Mouse (Mus musculus): ENCODE measurements around the gene Auts2.
A peak's percentile ranks its signal among the peaks of the same experiment; 100 is the strongest.

Gene Auts2

DNA sequence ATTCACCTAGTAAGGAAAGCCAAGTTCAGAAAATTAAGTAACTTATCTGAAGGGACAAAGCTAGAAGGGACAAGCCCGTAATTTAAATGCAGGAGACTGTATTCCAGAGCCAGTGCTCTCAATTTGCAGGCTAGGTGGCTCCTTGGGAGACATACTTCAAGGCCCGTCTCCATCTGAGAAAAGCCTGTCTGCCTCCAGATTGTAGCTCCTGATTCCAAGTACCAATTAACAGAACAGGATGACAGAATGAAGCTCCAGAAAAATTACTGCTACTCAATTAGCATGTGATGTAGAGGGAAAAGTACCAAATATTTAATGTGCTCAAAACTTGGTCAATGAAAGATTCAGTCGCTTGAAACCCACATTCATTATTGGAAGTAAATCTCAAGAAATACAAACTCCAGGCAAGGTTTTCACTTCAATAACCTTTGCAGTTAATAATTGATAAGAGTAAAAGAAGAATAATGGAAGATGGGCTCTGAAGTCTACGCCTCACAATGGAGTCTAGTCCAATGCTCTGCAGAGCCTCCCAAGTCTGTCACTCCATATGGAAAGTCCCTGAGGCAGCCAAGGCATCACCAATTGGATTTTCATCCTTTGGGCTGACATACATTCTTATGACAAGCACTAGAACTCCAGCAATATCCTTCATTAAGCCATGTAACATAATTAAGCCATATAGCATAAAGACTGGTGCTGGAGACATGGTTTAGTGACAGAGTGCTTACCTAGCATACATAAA is 97.8 kb downstream of the Auts2 start:
- DNase-seq, result peak; percentile 16

- no peak for DNase-seq
Measured at GRCm38 (mm10) chr5:132442948-132443347, 100.2 kb downstream of the Auts2 start.

- no peak for DNase-seq
Measured at GRCm38 (mm10) chr5:132438414-132438813, 104.7 kb downstream of the Auts2 start.

DNA sequence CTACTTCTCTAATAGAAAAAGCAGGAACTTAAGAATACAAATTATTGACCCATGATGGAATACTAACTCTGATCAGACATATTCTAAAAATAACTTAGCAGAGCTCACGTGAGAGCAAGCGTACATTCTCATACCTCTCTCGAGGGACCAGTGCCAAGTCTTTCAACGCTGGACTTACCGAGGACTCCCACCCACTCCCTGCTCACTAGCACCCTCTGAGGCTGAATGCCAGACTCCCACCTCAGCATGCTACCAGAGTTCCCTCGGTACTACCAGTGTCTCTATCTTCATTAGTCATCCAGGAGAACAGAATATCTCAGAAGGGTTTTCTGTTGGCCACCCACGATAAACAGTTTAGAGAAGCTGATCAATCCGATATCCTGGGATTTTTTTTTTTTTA is 105.2 kb downstream of the Auts2 start:
- DNase-seq, result peak; percentile 29

DNA sequence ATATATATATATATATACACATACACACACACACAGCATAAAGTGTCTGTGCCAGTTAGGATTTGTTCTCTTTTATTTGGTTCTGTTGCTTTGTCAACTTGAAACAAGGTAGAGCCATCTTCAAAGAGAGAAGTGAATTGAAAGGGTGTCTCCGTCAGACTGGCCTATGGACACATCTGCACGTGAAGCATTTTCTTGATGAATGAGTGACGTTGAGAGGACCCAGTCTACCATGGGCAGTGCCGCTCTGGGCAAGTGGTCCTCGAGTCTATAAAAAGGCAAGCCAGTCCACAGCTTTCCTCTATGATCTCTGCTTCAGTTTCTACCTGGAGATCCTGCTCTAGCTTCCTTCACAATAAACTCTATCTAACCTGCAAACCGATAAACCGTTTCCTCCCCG is 105.7 kb downstream of the Auts2 start:
- DNase-seq, result no peak

- DNase-seq, result no peak
Measured at GRCm38 (mm10) chr5:132436901-132437300, 106.2 kb downstream of the Auts2 start.

- DNase-seq, result no peak
Measured at GRCm38 (mm10) chr5:132436473-132436872, 106.7 kb downstream of the Auts2 start.

DNA sequence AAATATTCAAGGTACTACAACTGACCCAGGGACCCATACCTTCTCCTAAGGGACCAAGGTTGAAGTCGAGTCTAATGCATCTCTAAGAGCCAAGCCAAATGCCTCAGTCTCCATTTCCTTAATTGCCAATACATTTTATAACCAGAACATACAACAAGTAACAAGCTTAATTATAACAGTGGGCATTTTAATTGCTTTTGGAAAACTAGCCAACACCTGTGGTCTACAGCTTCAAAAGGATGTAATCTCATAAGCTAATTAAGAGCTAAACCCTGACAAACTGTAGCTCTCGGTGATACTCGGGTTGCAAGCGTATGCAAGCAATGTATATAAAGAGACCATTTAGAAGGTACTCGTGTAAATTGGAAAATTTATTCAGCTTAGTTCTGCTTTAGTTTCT is 107.7 kb downstream of the Auts2 start:
- no peak for DNase-seq

DNA sequence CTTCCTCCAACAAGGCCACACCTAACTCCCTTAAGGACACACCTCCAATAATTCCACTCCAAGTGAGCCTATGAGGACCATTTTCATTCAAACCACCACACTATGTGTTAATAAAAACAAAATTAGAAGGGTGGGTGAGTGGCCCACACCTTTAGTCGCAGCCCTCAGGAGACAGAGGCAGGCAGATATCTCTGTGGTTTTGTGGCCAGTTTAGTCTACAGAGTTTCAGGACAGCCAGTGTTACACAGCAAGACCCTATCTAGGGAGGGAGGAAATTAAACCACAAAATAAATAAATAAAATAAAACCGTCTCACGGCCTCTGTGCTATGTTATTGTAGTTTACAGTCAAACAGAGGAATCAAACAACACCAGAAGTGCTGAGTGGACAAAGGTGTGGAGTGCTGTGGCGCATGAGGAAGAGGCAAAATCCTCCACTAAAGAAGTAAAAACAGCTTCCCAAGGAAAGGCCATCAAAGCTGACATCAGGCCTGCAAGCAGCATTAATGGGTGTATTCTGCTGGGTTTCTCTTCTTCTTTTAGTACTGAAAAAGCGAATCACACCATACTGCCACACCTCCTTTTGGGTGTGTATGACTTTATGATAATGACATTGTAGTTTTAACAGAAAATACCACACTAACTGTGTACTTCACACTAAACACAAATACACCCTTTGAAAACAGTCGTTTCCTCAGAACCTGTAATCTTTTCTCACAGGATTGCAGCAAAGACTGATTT is 109.6 kb downstream of the Auts2 start:
- no peak for DNase-seq

DNA sequence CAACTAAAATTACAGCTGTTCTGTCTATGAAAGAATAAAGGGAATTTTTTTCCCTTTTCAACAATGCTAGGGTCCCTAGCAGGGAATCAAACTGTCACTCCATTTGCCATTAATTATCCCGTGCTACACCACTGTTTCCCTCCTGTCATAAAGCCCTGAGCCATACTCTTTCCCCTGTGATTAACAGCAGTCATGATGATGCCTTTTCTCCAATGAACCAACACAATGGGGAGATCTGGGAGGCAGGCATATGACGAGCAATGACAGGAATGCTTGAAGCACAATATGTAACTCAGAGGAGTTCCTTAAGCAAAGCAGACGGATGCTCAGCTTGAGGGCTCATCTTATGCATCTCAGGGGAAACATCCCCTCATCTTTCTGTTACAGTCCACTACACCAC is 113.8 kb downstream of the Auts2 start:
- no peak for DNase-seq

GRCm38 (mm10) chr5:132426342-132426741 is 116.8 kb downstream of the Auts2 start:
- no peak for DNase-seq

DNA sequence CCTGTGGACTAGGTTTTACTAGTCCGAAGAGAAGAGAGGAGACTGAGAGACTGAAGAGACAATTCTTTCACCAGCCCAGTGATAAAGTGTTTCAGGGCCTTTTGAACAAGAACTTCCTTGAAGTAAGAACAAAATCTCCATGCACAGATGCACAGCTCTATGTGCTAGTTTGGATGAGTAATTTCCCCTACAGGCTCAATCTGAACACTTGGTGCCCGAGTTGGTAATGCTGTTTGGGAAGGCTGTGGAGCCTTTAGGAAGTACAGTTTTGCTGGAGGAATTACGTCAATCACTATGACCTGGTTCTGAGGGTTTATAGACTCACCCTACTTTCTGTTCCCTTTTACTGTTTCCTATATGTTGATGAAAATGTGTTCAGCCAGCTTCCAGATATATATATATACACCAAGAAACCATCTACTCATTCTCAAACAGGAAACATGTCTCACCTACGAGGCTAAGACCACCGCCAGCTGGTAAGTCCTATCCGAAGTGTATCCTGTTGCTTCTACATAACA is 117.3 kb downstream of the Auts2 start:
- no peak for DNase-seq

DNA sequence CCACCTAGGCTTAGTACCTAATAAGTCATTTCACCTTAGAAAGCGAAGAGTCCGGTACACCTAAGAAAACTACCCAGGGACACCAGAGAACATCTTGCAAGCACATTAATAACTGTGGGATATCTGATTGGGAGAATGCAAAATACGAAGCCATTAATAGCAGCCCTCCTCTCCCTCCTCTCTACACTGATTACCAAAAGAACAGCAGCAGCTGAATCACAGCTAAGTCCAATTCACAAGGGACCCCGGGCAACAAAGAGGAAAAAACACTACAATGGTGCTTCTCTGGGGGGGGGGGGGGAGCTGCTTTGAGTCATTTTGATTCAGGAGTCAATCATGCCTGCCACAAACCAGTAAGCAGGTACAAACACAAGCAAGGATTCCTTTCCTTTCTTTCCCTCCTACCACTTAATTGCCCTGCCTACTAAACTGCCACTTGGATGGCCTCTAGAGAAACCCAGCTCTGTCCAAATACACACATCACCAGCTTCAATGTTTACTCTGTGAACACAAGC is 132.7 kb downstream of the Auts2 start:
- DNase-seq, result no peak

DNA sequence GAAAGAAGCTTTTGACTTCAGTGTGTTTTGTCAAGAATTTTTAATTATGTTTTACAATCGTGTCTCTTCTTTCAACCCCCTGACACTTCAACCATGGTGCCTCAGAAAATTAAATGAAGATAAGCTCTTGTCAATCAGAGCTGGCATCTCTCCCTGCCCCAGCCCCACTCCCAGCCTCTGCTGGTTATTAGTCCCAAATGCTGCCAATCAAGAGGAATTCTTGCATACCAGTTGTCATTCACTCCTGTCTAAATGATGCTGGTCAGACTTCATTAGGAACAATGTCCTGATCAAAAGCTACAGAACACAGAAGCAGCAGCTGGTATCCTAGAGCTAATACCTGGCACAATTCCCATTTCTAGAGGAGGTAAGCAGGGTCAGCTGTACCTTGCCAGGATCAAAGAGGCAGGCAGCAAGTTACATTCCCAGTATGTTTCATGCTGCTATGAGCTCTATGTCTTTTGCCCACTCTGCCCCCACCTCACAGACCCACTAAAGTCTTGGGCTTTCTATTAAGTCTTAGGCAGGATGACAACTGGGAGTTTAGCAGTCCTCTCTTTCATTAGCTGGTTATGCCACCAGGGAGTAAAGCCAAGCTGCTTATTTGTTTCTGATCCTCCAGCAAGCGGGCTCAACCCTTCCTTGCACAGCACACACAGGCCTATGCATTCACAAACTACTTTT is 134.1 kb downstream of the Auts2 start:
- DNase-seq, result no peak

- DNase-seq, result no peak
Measured at GRCm38 (mm10) chr5:132400556-132400955, 142.6 kb downstream of the Auts2 start.

DNA sequence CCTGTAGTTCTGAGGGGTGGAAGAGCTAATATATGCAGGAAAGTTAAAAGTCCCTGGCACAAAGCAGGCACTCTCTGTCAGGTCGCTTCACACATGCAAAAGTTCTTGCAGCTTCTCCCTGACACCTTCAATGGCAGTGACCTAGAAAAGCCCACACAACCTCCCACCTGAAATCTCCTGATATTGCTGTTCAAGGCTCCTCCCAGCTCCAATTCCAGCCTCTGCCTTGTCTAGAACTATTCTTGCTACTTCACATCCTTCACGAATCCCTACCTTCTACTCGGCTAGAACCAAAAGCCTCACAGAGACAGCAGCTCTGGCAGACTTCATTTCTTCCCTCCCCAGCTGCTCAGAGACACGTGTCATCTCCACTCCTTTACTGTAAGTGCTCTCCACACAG is 143.7 kb downstream of the Auts2 start:
- DNase-seq, result no peak

DNA sequence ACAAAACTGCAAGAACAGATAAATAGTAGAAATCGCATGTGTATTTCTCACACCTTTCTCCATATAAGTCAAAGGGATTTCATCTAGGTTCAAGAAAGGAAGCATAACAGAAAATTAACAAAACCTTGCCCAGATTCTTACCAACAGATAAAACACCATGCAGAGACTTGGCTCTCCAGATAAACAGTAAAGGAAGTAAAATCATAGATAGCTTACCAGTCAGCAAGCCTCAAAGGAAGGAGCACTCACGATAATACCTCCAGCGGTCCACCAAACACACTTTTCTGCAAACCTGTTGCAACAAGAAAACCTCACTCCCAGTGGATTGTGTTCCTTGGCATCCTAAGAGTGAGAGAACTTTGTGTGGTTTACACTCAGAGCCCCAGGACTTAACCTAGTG is 147.2 kb downstream of the Auts2 start:
- DNase-seq, result no peak

DNA sequence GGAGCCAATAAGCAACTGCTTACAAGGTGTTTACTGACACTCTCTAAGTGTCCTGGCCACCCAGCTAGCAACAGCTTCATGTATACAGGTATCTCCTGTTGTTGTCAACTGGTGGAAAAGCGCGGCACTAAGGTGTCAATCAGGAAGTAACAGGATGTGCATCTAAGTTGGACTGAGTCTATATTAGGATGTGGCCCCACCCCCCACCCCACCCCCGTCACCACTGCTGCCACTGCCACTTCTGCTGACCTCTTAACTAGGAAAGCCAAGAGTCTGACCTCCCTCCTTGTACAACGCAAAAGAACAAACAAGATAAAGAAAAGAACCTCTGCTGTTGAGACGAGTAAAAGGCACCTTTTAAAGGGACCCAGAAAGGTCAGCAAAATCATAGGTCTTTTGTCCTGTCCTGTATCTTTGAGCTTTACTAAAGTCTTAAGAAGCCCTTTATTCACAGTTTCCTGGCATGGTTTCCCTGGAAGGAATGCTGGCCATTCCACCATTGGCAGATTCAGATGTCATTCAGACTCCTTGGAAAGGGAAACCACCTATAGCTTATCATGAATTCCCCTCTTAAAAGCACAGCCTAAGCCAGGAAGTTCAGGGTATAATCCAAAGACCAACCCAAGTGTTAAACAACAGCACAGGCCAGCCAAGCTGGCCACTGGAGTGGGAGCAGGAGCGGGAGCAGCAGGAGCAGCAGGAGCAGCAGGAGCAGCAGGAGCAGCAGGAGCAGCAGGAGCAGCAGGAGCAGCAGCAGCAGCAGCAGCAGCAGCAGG is 148.2 kb downstream of the Auts2 start:
- no peak for DNase-seq

- no peak for DNase-seq
Measured at GRCm38 (mm10) chr5:132391831-132392763, 151.0 kb downstream of the Auts2 start.

- DNase-seq, result no peak
Measured at GRCm38 (mm10) chr5:132388746-132389145, 154.4 kb downstream of the Auts2 start.

DNA sequence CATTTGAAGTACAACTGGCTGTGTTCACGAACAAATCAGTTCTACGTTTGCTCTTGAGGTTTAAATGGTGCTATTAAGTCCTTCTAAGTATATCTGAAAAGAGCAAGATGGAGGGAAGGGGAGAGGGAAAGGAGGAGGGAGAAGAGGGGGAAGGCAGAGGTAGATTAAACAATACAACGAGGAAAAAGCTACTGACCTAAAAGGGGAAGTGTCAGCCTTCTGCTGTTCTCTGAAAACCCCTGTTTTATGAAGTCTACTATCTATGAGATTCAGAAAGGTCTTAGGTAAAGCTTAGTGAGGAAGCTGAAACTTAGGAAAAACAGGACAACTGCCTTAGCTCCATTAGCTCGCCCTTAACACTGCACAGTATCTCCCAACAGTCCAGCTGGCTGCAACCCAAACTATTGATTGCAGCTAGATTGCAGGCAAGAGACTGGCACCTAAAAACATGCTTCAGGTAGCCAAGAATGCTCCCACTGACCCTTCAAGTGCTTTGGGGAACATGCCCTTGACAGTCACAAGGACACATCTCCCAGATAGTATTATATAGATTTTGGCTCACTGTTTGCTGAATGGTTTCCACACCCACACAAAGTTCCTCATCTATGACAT is 157.8 kb downstream of the Auts2 start:
- no peak for DNase-seq
